Mouse (Mus musculus) left cerebral cortex, postnatal 25 days (tissue): Measurements from ENCODE around the gene Samd8. TPM values are rescaled to one million over a fixed set of nuclear protein-coding genes. Genes with fewer than 3 reads are reported as not detected.
A peak's percentile ranks its signal among the peaks of the same experiment; 100 is the strongest.

Experiments
- DNase-seq, 2 experiments: peaks; one replicate each; pipeline ENCODE4 v3.0.0; 2022; ENCODE audit warnings: low spot score in 2 of 2, mixed read lengths in 1 of 2
- intact Hi-C: fragments of 180-260 bp; cut with DNase I; formaldehyde crosslinking; loops from one replicate; pipeline ENCODE4 v1.15.1; 2025
- total RNA-seq, 2 experiments: library from RNA; stranded (reverse); gene quantifications; 2 replicates each; pipeline ENCODE4 v1.2.3; 2021

Gene Samd8
- total RNA-seq, 2 experiments from 2014 or later = 82.5 to 82.8 TPM

GRCm38 (mm10) chr14:21742441-21742840 is 7.9 kb upstream of the Samd8 start:
- intact Hi-C loops = loop anchor here (2.0 to 10.0 kb wide), 4 partner anchors 64 to 688 kb away; partner anchors contain the start of genes Adk and Ap3m1
- DNase-seq = no peak

DNA sequence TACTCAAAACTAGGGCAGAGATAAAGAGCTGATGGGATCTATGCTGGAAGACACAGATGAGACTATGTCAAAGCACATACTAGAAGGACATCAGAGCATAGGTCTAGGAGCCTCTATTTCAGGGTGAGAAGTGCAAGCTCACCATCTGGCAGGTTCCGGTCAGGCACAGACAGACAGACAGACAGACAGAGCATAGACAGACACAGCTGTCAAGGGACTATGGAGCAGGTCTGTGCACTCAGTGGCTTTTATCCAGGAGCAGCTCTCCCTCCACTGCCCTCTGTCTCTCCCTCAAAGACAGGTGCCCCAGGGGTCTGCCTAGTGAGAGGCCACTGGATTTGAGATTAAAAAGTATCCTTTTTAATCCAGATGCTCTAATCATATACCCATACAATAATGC is 6.2 kb upstream of the Samd8 start:
- intact Hi-C loops = loop anchor here (5.0 to 10.0 kb wide), 2 partner anchors 622 to 689 kb away; partner anchors contain the start of genes Adk and Ap3m1
- no peak for DNase-seq

DNA sequence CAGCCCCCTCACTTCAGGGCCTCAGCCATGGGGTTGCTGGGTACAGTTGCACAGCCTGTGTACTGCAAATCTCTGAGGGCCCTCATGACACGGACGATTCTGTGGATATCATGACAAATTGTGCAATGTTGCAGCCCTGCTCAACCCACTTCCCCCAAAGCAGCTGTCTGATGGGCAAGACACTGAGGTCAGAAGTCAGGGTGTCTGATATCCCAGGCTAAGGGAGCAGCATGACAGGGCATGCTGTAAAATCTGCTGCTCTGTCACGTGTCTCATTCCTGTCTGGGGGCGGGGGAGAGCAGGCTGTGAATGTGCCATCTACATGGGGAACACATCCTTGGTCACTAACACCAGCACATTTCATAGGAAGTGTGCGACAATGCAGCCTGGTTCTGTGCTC is 5.2 kb upstream of the Samd8 start:
- DNase-seq = no peak
- intact Hi-C loops = loop anchor here (5.0 to 10.0 kb wide), 2 partner anchors 243 to 690 kb away; partner anchors contain the start of genes Adk and Ap3m1

DNA sequence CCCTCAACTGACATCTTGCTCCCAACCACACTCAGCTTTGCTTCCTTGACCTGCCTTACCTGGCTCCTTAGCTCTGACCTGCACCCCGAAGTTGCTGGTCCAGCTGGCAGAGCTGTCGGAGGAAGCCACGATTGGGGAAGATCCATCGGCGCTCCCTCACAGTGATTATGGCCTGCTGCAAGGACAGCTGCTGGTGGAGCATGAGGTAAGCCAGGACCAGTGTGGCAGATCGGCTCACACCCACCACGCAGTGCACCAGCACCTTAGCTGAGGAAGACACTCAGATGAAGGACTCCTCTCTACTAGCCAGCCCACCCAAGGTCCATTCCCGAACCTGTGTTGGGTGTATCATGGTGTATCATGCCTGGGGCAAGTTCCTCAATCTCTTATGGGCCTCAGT is 4.1 kb upstream of the Samd8 start:
- no peak for DNase-seq
- intact Hi-C loops = loop anchor here (5.0 to 10.0 kb wide), 2 partner anchors 244 to 691 kb away; partner anchors contain the start of genes Adk and Ap3m1

GRCm38 (mm10) chr14:21746846-21747245 is 3.5 kb upstream of the Samd8 start:
- intact Hi-C loops = loop anchor here (5.0 to 10.0 kb wide), 2 partner anchors 245 to 692 kb away; partner anchors contain the start of genes Adk and Ap3m1
- no peak for DNase-seq

GRCm38 (mm10) chr14:21747436-21748141 is 2.7 kb upstream of the Samd8 start:
- DNase-seq = no peak
- intact Hi-C loops = loop anchor here (5.0 to 10.0 kb wide), 2 partner anchors 245 to 693 kb away; partner anchors contain the start of genes Adk and Ap3m1

GRCm38 (mm10) chr14:21748142-21748870 is 2.0 kb upstream of the Samd8 start:
- intact Hi-C loops = loop anchor here (5.0 to 10.0 kb wide), 2 partner anchors 246 to 694 kb away; partner anchors contain the start of genes Adk and Ap3m1
- peak in 1 of 2 experiments; percentile 46 for DNase-seq

GRCm38 (mm10) chr14:21750881-21751542 is 681 bp downstream of the Samd8 start, which contains the start of gene Dusp13:
TSS of gene Dusp13 (minus strand) at chr14:21751181.
- DNase-seq = peak; percentile 64 to 85
- intact Hi-C loops = loop anchor here (2.0 kb wide), 2 partner anchors 80 to 98 kb away; partner anchors contain the start of gene Comtd1

GRCm38 (mm10) chr14:21752411-21752810 is 2.1 kb downstream of the Samd8 start:
- intact Hi-C loops = no loop called here
- DNase-seq = no peak

GRCm38 (mm10) chr14:21753367-21753766 is 3.0 kb downstream of the Samd8 start:
- DNase-seq = no peak
- intact Hi-C loops = no loop called here

DNA sequence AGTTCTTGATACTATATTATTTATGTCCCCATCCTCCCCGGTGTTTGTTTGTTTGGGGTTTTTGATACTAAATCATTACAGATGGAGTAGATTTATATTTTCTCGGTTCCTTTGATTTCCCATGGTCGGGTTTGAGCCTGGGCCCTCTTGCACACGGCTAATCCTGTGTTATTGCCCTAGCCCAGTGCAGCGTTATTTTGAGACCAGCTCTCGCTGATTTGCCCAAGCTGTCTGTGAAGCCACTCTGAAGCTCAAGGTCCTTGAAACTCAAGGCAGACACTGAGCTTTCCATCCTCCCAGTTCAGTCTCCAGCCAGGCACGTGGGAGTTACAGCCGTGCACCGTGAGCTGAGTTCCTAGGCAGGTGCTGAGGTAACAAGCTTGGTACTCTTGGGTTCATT is 11.2 kb downstream of the Samd8 start:
- DNase-seq = no peak
- intact Hi-C loops = no loop called here

GRCm38 (mm10) chr14:21763736-21764135 is 13.4 kb downstream of the Samd8 start:
- DNase-seq = no peak
- intact Hi-C loops = no loop called here

GRCm38 (mm10) chr14:21764646-21765045 is 14.3 kb downstream of the Samd8 start:
- no peak for DNase-seq

GRCm38 (mm10) chr14:21765754-21766397 is 15.5 kb downstream of the Samd8 start:
- DNase-seq = no peak
- intact Hi-C loops = no loop called here

More at GRCm38 (mm10) chr14:21764646-21765045, 14.3 kb downstream of the Samd8 start:
- intact Hi-C loops = no loop called here

- intact Hi-C loops = no loop called here
- no peak for DNase-seq
Observed at GRCm38 (mm10) chr14:21766398-21766958, 16.1 kb downstream of the Samd8 start.

- DNase-seq = peak in 1 of 2 experiments; percentile 53
- intact Hi-C loops = no loop called here
Observed at GRCm38 (mm10) chr14:21772506-21773281, 22.4 kb downstream of the Samd8 start.

DNA sequence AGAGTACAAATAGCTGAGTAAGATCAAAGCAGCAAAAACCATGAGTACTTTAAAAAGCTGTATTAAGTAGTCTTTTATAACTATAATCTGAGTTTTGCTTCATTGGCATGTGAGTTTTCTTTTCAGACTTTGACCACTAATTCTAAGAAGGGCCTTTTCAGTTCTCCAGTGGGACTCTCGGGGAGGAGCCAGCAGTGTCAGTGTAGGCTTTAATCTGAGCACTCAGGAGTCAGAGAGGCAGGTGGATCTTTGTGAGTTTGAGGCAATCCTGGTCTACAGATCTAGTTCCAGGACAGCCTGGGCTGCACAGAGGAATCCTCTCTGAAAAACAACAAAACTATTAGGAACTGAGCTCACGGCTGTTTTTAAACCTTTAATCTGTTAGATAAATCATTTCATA is 23.6 kb downstream of the Samd8 start:
- DNase-seq = no peak
- intact Hi-C loops = no loop called here

DNA sequence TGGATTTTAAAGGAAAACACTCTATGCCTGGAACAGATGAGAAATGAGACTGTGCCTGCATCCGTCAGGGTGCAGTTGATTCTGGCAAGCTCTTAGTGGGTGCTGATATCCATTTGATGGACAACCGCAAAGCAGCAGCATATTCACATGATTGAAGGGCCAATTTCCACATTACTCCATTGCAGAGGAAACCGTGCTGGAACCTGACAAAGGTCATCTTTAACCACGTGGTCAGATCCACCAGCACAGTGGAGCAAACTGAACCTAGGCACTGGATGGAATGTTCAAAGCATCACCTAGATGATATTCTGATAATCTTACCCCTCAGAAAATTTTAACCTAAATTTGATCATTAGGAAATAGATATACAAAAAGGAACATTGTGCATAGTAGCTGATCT is 25.9 kb downstream of the Samd8 start:
- DNase-seq = no peak
- intact Hi-C loops = no loop called here
